Mouse (Mus musculus): ENCODE data around the gene Prdm2.

Prdm2 gene

DNA sequence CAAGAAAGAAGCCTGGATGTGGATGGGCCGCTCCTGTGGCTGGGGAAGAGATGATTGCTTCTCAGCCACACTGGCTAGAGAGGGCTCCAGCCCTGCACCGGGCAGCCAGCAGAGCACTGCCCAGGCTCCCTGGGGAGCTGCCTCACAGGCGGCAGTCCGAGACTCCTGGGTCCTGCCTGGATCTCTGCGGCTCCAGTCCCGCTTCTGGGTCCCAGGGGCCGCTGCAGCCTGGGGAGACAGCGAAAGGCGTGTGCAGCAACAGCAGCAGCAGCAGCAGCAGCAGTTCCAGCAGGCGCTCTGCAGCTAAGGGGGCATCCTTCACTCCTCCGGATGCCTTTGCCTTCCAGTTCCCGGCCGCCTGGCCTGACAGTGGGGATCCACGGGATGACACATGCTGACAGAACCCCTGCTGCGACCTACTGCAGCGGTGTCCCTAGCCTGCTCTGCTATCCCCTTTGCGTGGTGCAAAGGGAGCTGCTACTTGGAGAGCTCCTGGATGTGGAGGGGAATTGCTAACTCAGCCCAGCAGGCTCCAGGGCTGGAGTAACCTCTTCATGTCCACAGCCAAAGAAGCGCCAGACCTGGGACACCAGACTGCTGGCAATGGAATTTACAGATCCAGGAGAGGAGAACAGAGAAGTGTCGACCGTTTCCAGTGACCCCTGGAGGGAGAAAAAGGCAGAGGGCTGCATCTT, 138.6 kb downstream of the Prdm2 start:
- DNase-seq (ENCODE audit: low read depth, low spot score): no peak
- Histone ChIP-seq H3K36me3 (ENCODE audit: control insufficient read depth, insufficient read depth, low read length, poor library complexity, severe bottlenecking) (no peaks in the 10 kb centered on the region), H3K27me3 (ENCODE audit: control insufficient read depth, insufficient read depth, low read length, poor library complexity, severe bottlenecking) (no peaks in the 10 kb centered on the region)

DNA sequence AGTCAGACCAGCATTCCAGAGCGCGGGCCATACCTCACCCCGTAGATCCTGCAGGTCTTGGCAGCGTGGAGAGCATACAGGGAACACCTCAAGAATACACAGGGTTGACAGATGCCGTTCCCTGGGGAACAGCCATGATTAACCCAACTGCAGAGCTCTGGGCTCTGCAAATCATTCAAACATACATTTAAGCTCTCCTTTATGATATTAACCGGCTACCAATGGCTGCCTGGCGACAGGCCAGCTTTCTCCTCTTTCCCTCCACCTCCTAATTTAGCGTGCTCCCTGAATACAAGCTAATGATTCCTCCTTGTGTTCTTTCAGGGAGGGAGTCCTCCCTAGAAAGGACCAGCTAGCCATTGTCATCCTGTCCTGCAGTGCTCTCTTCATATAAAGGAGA, 141.0 kb downstream of the Prdm2 start:
- no peak for DNase-seq (ENCODE audit: low read depth, low spot score)
- no peaks in the 10 kb centered on the region for H3K27me3 ChIP-seq (ENCODE audit: control insufficient read depth, insufficient read depth, low read length, poor library complexity, severe bottlenecking)
- H3K36me3 ChIP-seq (ENCODE audit: control insufficient read depth, insufficient read depth, low read length, poor library complexity, severe bottlenecking): no peaks in the 10 kb centered on the region

DNA sequence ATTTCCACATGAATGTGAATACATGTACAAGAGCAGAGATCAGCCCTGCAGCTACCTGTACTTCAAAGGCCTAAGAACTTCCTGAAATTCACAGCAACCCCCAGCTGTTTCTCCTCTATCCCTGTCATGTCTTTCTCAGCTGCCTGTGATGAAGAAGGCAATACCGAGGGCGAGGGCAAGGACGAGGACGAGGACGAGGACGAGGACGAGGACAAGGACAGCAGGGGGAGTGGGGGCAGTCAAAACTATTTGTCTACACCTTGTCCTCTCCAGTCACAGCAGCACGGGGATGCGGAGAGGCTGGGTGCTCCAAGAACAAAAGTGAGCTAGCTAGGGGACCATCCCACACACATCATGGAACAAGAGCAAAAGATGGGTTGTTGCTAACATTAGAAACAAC, 145.8 kb downstream of the Prdm2 start:
- DNase-seq (ENCODE audit: low read depth, low spot score): no peak
- no peaks in the 10 kb centered on the region for H3K36me3 ChIP-seq (ENCODE audit: control insufficient read depth, insufficient read depth, low read length, poor library complexity, severe bottlenecking)
- no peaks in the 10 kb centered on the region; the same call in 1 of the 2 replicates for H3K27me3 ChIP-seq (ENCODE audit: control insufficient read depth, insufficient read depth, low read length, poor library complexity, severe bottlenecking)

DNA sequence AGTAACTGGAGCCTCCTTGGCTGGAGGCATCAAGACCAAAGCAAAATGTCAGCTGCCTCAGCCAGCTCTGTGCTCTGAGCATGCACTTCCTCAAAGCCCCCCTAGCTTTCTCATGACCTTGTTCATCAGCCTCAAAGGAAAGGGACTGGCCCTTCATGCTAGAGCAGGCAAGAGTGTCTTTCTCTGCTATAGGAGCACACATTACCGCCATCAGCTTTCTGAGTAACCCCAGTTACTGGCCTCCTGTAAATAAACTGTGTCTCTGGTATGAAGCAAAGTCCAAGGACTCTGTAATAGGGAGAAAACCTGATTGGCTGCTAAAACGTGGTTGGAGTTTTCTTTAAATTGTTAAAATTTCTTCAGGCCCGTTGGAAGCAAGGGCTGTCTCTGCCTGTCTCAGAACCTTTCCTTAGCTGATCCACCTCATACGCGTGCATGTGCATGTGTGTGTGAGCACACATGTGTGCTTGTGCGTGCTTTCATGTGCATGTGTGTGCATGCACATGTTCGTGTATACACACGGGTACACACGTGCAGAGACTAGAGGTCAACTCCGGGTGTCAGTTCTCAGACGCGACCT, 153.9 kb downstream of the Prdm2 start:
- no peak for DNase-seq (ENCODE audit: low read depth, low spot score)
- Histone ChIP-seq H3K27me3 (ENCODE audit: control insufficient read depth, insufficient read depth, low read length, poor library complexity, severe bottlenecking) (no peaks in the 10 kb centered on the region), H3K36me3 (ENCODE audit: control insufficient read depth, insufficient read depth, low read length, poor library complexity, severe bottlenecking) (no peaks in the 10 kb centered on the region)
